Comparison of ENCODE assay signal across 11 mouse cellular contexts in genomic region chr12:12315011-12315410, GRCm38 (mm10). TPM values are rescaled to one million over a fixed set of nuclear protein-coding genes. Genes with fewer than 3 reads are reported as not detected.
DNase-seq lines count a peak whose midpoint lies in the region; ATAC-seq and TF ChIP-seq lines count a peak whose summit lies in the region.
"Had no signal": no experiment of that assay in that cellular context is flagged by ENCODE, and none has a peak within 500 bp of the region (broad histone marks: within the 10 kb centered on the region; RNA-seq: fewer than 3 reads in every experiment).

No protein-coding gene starts in this region.

- no peak for TF ChIP-seq POLR2A in cortical plate, adult 2 months (IDR thresholded peaks at IDR 0.05; ENCODE audit: extremely low read depth, insufficient read depth, low read length)

- DNase-seq in heart, adult 9 months (ENCODE audit: low spot score in 2 of 2), result peak; percentile 46 to 48
- no peak for DNase-seq in heart, embryonic 10.5 days (ENCODE audit: low spot score)
- DNase-seq in gastrocnemius, postnatal 25 days, result peak; percentile 46
- no peak for DNase-seq in thymus, postnatal 0 days (ENCODE audit: low spot score)
- no peak for DNase-seq in adrenal gland, postnatal 36 days
- DNase-seq: kidney, adult 9 months had no signal

- no peak overlapping the region for H3K4me2 ChIP-seq in midbrain, embryonic 13.5 days (replicated peaks)
- H3K4me2 ChIP-seq: lung, embryonic 15.5 days had no signal

- 39% methylated on average over 5 of the region's 5 CpGs for WGBS in heart, embryonic 10.5 days
- 12% methylated on average over 5 of the region's 5 CpGs for WGBS in midbrain, embryonic 13.5 days

- H3K27me3 ChIP-seq in heart, embryonic 10.5 days (ENCODE audit: insufficient read depth, poor library complexity, severe bottlenecking), result no peaks in the 10 kb centered on the region
- no peaks in the 10 kb centered on the region for H3K27me3 ChIP-seq in midbrain, embryonic 13.5 days
- H3K27me3 ChIP-seq: lung, embryonic 15.5 days had no signal

- no peak overlapping the region for H3K27ac ChIP-seq in heart, embryonic 10.5 days
- H3K27ac ChIP-seq in cortical plate, adult 2 months (ENCODE audit: insufficient read depth, low read length), result peak overlapping the region; percentile 69
- H3K27ac ChIP-seq in midbrain, embryonic 13.5 days, result 0 out of 2 replicates have a peak overlapping the region, but pooled peaks have one; percentile 10
- H3K27ac ChIP-seq: lung, embryonic 15.5 days had no signal

- no peak overlapping the region for H3K9ac ChIP-seq in midbrain, embryonic 13.5 days (replicated peaks)
- H3K9ac ChIP-seq: lung, embryonic 15.5 days had no signal

- H3K4me1 ChIP-seq in heart, embryonic 10.5 days, result peaks cover 46% of the 10 kb centered on the region
- peaks cover 28% of the 10 kb centered on the region for H3K4me1 ChIP-seq in cortical plate, adult 2 months (ENCODE audit: control insufficient read depth, insufficient read depth, low read length)
- peaks cover 37% of the 10 kb centered on the region for H3K4me1 ChIP-seq in midbrain, embryonic 13.5 days (replicated peaks)

- peak; percentile 85 for ATAC-seq in midbrain, embryonic 13.5 days
- ATAC-seq in erythroid progenitor cell, adult 5-6 weeks (replicated peaks; ENCODE audit: low FRiP score, poor library complexity, severe bottlenecking), result no peak

- no peak for TF ChIP-seq CTCF in cortical plate, adult 2 months (IDR thresholded peaks at IDR 0.05; ENCODE audit: extremely low read depth, insufficient read depth, low read length)

- H3K4me3 ChIP-seq in heart, embryonic 10.5 days, result no peak overlapping the region
- no peak overlapping the region for H3K4me3 ChIP-seq in cortical plate, adult 2 months (ENCODE audit: insufficient read depth, low read length)
- no peak overlapping the region for H3K4me3 ChIP-seq in midbrain, embryonic 13.5 days (replicated peaks)
- H3K4me3 ChIP-seq: lung, embryonic 15.5 days had no signal

- H3K9me3 ChIP-seq in heart, embryonic 10.5 days, result no peaks in the 10 kb centered on the region
- no peaks in the 10 kb centered on the region for H3K9me3 ChIP-seq in midbrain, embryonic 13.5 days
- H3K9me3 ChIP-seq: lung, embryonic 15.5 days had no signal

- H3K36me3 ChIP-seq in heart, embryonic 10.5 days, result no peaks in the 10 kb centered on the region; the same call in 1 of the 2 replicates
- 0 out of 2 replicates have a peak, but pooled peaks cover 2% of the 10 kb centered on the region for H3K36me3 ChIP-seq in midbrain, embryonic 13.5 days
- H3K36me3 ChIP-seq: lung, embryonic 15.5 days had no signal

RNA-seq across cellular contexts. Expression of gene Fam49a, which starts 53.1 kb away (rescaled TPM):
- polyA plus RNA-seq in heart, embryonic 10.5 days (2016; fragmentation: Nextera tagmentation; extraction: Ambion mirVana), result 37.1 and 62.2 TPM in 2 replicates
- 78.7 and 78.9 TPM in 2 replicates for polyA plus RNA-seq in cortical plate, adult 2 months (2012; rRNA removed)
- total RNA-seq in gastrocnemius, postnatal 25 days (2021), result 1 to 10 TPM; 4.6 to 6.5 TPM
- 27.9 and 28.5 TPM in 2 replicates for polyA plus RNA-seq in midbrain, embryonic 13.5 days (2015; fragmentation: Nextera tagmentation; extraction: Ambion mirVana)
- 7.6 and 13.4 TPM in 2 replicates for total RNA-seq in erythroid progenitor cell, adult 5-6 weeks (2015; ENCODE audit: low replicate concordance)
- total RNA-seq in erythroid progenitor cell, adult 5-6 weeks (2017; ENCODE audit: low replicate concordance), result 3.3 and 5.8 TPM in 2 replicates
- polyA plus RNA-seq in thymus, postnatal 0 days (2015; fragmentation: Nextera tagmentation; extraction: Ambion mirVana), result 8.2 and 8.7 TPM in 2 replicates
- total RNA-seq in adrenal gland, postnatal 36 days (2021), result 10 to 100 TPM; 19.4 to 20.1 TPM
- polyA plus RNA-seq: C2C12 had no signal

Comparison
In these comparisons a context has a peak if more than half of its experiments do, and no peak if none do; other contexts are left out.
1. DNase-seq: peak in heart, adult 9 months (2 of 2) and gastrocnemius, postnatal 25 days (single experiment); none in heart, embryonic 10.5 days (single experiment), thymus, postnatal 0 days (single experiment) and adrenal gland, postnatal 36 days (0 of 2).